Mouse (Mus musculus) kidney, adult 18-20 months (tissue): ENCODE data around the gene Tm9sf1.

Experiments
- DNase-seq: peaks from one replicate; pipeline ENCODE4 v3.0.0; 2021

Tm9sf1 gene

DNA sequence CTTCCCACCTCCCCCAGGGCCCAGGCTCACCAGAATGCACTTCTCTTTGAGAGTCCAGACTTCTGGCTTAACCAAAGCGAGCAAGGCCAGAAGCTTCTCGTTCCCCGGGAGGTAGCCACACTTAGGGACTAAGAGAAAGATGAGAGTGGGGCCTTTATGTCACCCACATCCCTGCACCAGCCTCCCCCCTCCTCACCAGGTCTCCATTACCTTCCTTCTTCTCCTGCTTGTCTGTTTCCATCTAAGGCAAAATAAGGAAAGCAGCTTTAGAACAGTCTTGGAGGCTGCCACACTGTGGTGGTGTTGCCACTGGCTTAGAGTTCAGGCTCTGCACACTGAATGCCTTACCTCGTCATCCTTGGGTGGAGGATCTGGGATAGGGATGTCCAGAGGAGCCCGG, 54.3 kb downstream of the Tm9sf1 start:
- DNase-seq = no peak

DNA sequence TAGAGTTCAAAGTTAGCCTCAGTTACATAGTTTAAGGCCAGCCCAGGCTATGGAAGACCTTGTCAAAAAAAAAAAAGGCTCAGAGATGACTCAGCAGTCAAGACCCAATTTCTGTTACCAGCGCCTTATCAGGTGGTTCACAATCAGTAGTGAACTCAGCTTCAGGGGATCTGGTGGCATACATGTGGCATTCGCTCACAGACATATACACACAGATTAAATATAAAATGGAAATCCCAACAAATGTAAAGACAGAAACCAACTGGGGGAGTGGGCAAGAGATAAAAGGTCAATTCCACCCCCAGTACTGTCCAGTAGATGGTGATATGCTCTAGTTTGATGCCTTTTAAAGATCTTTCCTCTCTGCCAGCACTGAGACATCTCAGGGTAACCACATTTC, 57.5 kb downstream of the Tm9sf1 start:
- DNase-seq = no peak
